Mouse (Mus musculus): ENCODE measurements around the gene Olfr1202. TPM values are rescaled to one million over a fixed set of nuclear protein-coding genes. Genes with fewer than 3 reads are reported as not detected.

Olfr1202 gene
- not detected in 4 replicates for total RNA-seq (2023)

DNA sequence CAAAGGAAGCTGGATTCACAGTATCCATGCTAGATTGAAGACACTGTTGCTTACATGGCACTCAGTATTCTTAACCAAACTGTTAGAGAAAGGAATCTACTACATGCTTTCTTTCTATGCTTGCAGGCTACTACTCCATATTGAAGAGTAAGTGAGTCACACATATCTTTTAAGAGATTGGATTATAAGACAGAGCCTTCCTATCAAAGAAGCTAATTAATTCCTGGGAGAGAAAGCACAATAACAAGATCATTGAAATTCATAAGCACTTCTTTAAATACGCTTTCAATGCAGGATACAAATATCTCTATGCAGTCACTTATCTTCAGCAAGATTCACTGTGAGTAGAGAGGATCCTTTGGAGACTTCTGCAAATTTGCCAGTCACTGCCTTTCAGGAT lies at the start of gene Olfr1202:
TSS of gene Olfr1202 (plus strand) at position 301 of the 400 bp plus-strand sequence.

DNA sequence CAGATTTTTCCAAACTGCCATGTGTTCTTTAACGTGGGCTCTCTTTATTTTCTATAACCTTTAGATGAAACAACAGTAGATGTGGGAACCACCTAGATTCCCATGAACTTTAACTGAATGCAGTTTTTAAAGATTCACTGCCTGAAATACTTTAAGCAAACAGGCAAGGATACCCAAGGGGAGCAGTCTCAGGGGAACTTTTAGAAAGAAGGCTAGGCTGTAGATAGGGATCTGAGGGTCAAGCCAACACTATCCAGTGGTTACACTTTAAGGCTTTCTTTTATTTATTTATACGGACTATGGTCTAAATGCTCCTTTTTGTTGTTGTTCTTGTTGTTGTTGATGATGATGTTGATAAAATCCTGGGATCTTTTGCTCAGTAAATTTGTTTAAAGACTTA lies 43.9 kb upstream of the Olfr1202 start, which contains the start of gene Olfr1200:
TSS of gene Olfr1200 (minus strand) at position 101 of the 400 bp plus-strand sequence.

DNA sequence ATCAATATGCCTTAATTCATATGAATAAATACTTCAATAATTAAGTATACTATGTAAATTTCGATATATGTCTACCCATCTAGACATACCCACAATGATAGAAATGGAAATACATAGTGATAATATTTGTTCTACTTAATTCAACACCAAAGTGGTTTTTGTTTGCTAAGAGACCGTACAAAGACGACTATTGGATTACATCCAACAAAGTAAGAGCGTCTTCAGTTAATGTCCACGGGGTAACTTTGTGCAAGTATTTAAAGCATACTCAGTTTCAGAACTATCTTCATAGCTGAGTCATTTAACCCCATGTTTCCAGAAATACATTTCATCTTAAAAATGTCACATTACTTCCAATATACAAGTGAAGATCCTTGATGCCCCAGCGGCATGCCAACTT lies 21.6 kb upstream of the Olfr1202 start, which contains the start of gene Olfr1201:
TSS of gene Olfr1201 (plus strand) at position 301 of the 400 bp plus-strand sequence.

DNA sequence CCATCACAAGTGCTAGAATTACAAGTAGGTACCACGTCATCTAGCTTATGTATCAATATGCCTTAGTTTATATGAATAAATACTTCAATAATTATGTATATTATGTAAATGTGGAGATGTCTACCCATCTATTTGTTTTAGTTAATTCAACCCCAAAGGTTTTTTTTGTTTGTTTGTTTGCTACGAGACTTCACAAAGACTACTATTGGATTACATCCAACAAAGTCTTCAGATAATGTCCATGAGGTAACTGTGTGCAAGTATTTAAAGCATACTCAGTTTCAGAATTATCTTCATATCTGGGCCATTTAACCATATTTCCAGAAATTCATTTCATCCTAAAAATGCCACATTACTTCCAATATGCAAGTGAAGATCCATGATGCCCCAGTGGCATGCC lies 15.1 kb downstream of the Olfr1202 start, which contains the start of gene Olfr1205:
TSS of gene Olfr1205 (plus strand) at position 301 of the 400 bp plus-strand sequence.

DNA sequence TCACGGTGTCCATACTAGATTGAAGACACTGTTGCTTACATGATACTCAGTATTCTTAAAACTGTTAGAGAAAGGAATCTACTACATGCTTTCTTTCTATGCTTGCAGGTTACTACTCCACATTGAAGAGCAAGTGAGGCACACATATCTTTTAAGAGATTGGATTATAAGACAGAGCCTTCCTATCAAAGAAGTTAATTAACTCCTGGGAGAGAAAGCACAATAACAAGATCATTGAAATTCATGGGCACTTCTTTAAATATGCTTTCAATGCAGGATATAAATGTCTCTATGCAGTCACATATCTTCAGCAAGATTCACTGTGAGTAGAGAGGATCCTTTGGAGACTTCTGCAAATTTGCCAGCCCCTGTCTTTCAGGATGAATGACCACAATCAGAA lies 34.7 kb downstream of the Olfr1202 start, which contains the start of gene Olfr1204:
TSS of gene Olfr1204 (plus strand) at position 301 of the 400 bp plus-strand sequence.

DNA sequence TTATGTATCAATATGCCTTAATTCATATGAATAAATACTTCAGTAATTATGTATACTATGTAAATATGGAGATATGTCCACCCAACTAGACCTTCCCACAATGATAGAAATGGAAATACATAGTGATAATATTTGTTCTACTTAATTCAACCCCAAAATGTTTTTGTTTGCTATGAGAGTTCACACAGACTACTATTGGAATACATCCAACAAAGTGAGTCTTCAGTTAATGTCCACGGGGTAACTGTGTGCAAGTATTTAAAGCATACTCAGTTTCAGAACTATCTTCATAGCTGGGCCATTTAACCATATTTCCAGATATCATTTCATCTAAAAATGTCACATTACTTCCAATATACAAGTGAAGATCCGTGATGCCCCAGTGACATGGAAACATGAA lies 48.6 kb downstream of the Olfr1202 start, which contains the start of gene Olfr1206:
TSS of gene Olfr1206 (plus strand) at position 301 of the 400 bp plus-strand sequence.

Other genes starting within 250 kb of the Olfr1202 start
- not detected in 4 replicates for gene Olfr1189, start 228.0 kb upstream of the Olfr1202 start, total RNA-seq (2023)
- gene Olfr1191-ps1, start 174.0 kb upstream of the Olfr1202 start, total RNA-seq (2023), result 0.09 to 0.20 TPM in 2 of 4 replicates, not detected in the others
- not detected in 4 replicates for gene Olfr1192-ps1, start 166.0 kb upstream of the Olfr1202 start, total RNA-seq (2023)
- not detected in 4 replicates for gene Olfr1193, start 138.9 kb upstream of the Olfr1202 start, total RNA-seq (2023)
- gene Olfr1195, start 125.3 kb upstream of the Olfr1202 start, total RNA-seq (2023), result not detected in 4 replicates
- not detected in 4 replicates for gene Olfr1196, start 109.9 kb upstream of the Olfr1202 start, total RNA-seq (2023)
- not detected in 4 replicates for gene Olfr1197, start 82.1 kb upstream of the Olfr1202 start, total RNA-seq (2023)
- not detected in 4 replicates for gene Olfr1198, start 63.1 kb upstream of the Olfr1202 start, total RNA-seq (2023)
- not detected in 4 replicates for gene Olfr1199, start 54.0 kb upstream of the Olfr1202 start, total RNA-seq (2023)
- not detected in 4 replicates for gene Olfr1200, start 44.0 kb upstream of the Olfr1202 start, total RNA-seq (2023)
- not detected in 4 replicates for gene Olfr1201, start 21.5 kb upstream of the Olfr1202 start, total RNA-seq (2023)
- gene Olfr1205, start 15.2 kb downstream of the Olfr1202 start, total RNA-seq (2023), result not detected in 4 replicates
- not detected in 4 replicates for gene Olfr1204, start 34.8 kb downstream of the Olfr1202 start, total RNA-seq (2023)
- gene Olfr1206, start 48.7 kb downstream of the Olfr1202 start, total RNA-seq (2023), result not detected in 4 replicates
- not detected in 4 replicates for gene Olfr1208, start 87.8 kb downstream of the Olfr1202 start, total RNA-seq (2023)
- gene Olfr1209, start 100.7 kb downstream of the Olfr1202 start, total RNA-seq (2023), result not detected in 4 replicates
- gene Olfr1211, start 123.6 kb downstream of the Olfr1202 start, total RNA-seq (2023), result not detected in 4 replicates
- not detected in 4 replicates for gene Olfr1212, start 139.5 kb downstream of the Olfr1202 start, total RNA-seq (2023)
- not detected in 4 replicates for gene Gm13762, start 165.8 kb downstream of the Olfr1202 start, total RNA-seq (2023)
- not detected in 4 replicates for gene Olfr1214, start 178.2 kb downstream of the Olfr1202 start, total RNA-seq (2023)
- gene Olfr1215, start 192.5 kb downstream of the Olfr1202 start, total RNA-seq (2023), result not detected in 4 replicates
- gene Olfr1216, start 203.8 kb downstream of the Olfr1202 start, total RNA-seq (2023), result not detected in 4 replicates
- not detected in 4 replicates for gene Olfr1217, start 217.6 kb downstream of the Olfr1202 start, total RNA-seq (2023)
- not detected in 4 replicates for gene Olfr1218, start 246.7 kb downstream of the Olfr1202 start, total RNA-seq (2023)

Data from B cell, adult 62 days (primary cell).